Mouse (Mus musculus) cerebellum, adult 2 months (tissue): ENCODE data around the gene Mmel1. TPM values are rescaled to one million over a fixed set of nuclear protein-coding genes. Genes with fewer than 3 reads are reported as not detected.
A peak's percentile ranks its signal among the peaks of the same experiment; 100 is the strongest.

Experiments
- DNase-seq, 2 experiments: peaks; one replicate each; pipeline ENCODE4 v3.0.0; 2021
- H3K27ac ChIP-seq: fragments of 200-500 bp; 2 replicates; pipeline ENCODE4 v1.5.1; 2012; ENCODE audit warnings: low read length, control low read depth, inconsistent platforms; ENCODE audit not compliant: insufficient read depth
- H3K27me3 ChIP-seq: fragments of 200-500 bp; 2 replicates; pipeline ENCODE4 v1.6.1; 2012; ENCODE audit warnings: inconsistent platforms, mild to moderate bottlenecking, low read length, moderate library complexity; ENCODE audit not compliant: control insufficient read depth, insufficient read depth
- H3K4me1 ChIP-seq: fragments of 200-500 bp; 2 replicates; pipeline ENCODE4 v1.6.1; 2011; ENCODE audit warnings: low read length; ENCODE audit not compliant: control insufficient read depth, insufficient read depth
- H3K4me3 ChIP-seq: fragments of 200-500 bp; replicated peaks from 2 replicates; pipeline ENCODE3; 2011; ENCODE audit warnings: mild to moderate bottlenecking, low read depth, low read length, control low read depth; ENCODE audit not compliant: insufficient read depth
- CTCF ChIP-seq: fragments of 200-500 bp; IDR thresholded peaks from 2 replicates; pipeline ENCODE4 v1.5.1; 2011; ENCODE audit warnings: low read depth, mild to moderate bottlenecking, control low read depth, low read length, moderate library complexity, borderline replicate concordance; ENCODE audit not compliant: insufficient read depth
- POLR2A ChIP-seq: fragments of 200-500 bp; IDR thresholded peaks from 2 replicates; pipeline ENCODE4 v1.6.1; 2011; ENCODE audit warnings: low read length, control low read depth, borderline replicate concordance; ENCODE audit not compliant: insufficient read depth
- WGBS: fragments of 180-500 bp; shearing (Covaris S2); methylation state at CpG from one replicate; pipeline ENCODE4 v1.1.7; 2018; 5-methylcytosine and 5-hydroxymethylcytosine counted together
- polyA plus RNA-seq: library from polyadenylated mRNA; depleted of rRNA; stranded (reverse); fragments of >200 nt; gene quantifications from 2 replicates; pipeline ENCODE4 v1.2.3, GENCODE M21; 2012

Gene Mmel1
- polyA plus RNA-seq, 1 experiment: 3.3 TPM

GRCm38 (mm10) chr4:154866391-154866790 is 3.0 kb upstream of the Mmel1 start:
- Histone ChIP-seq H3K27me3 (no peaks in the 10 kb centered on the region), H3K27ac (no peak overlapping the region), H3K4me1 (peaks cover 7% of the 10 kb centered on the region), H3K4me3 (no peak overlapping the region)
- TF ChIP-seq CTCF (no peak), POLR2A (no peak)
- WGBS: 91% methylated on average over 5 of the region's 5 CpGs
- DNase-seq: no peak

- Histone ChIP-seq H3K4me1 (peaks cover 7% of the 10 kb centered on the region), H3K4me3 (no peak overlapping the region), H3K27me3 (0 out of 2 replicates have a peak, but pooled peaks cover 1% of the 10 kb centered on the region), H3K27ac (no peak overlapping the region)
- no peak for DNase-seq
- 73% methylated on average over 6 of the region's 6 CpGs for WGBS
- TF ChIP-seq CTCF: no peak
- no peak for TF ChIP-seq POLR2A
Observed at GRCm38 (mm10) chr4:154867257-154867656, 2.1 kb upstream of the Mmel1 start.

- no peaks in the 10 kb centered on the region; the same call in 1 of the 2 replicates for H3K4me1 ChIP-seq
- H3K27ac ChIP-seq: no peak overlapping the region
- 0 out of 2 replicates have a peak, but pooled peaks cover 1% of the 10 kb centered on the region for H3K27me3 ChIP-seq
- TF ChIP-seq POLR2A (no peak), CTCF (no peak)
- H3K4me3 ChIP-seq: no peak overlapping the region
- WGBS: 86% methylated on average over 4 of the region's 4 CpGs
- DNase-seq: no peak
Observed at GRCm38 (mm10) chr4:154870721-154871120, 1.3 kb downstream of the Mmel1 start.

- H3K27ac ChIP-seq: no peak overlapping the region
- no peaks in the 10 kb centered on the region; the same call in 1 of the 2 replicates for H3K4me1 ChIP-seq
- no peak overlapping the region for H3K4me3 ChIP-seq
- WGBS: 8% methylated on average over 13 of the region's 13 CpGs
- TF ChIP-seq CTCF: no peak
- TF ChIP-seq POLR2A: no peak
- H3K27me3 ChIP-seq: 0 out of 2 replicates have a peak, but pooled peaks cover 1% of the 10 kb centered on the region
- no peak for DNase-seq
Observed at GRCm38 (mm10) chr4:154871757-154872251, 2.4 kb downstream of the Mmel1 start.

GRCm38 (mm10) chr4:154873186-154873585 is 3.8 kb downstream of the Mmel1 start:
- WGBS: 68% methylated on average over 6 of the region's 6 CpGs
- Histone ChIP-seq H3K27ac (no peak overlapping the region), H3K4me3 (no peak overlapping the region), H3K27me3 (0 out of 2 replicates have a peak, but pooled peaks cover 1% of the 10 kb centered on the region), H3K4me1 (no peaks in the 10 kb centered on the region; the same call in none of the 2 replicates)
- TF ChIP-seq CTCF: no peak
- no peak for TF ChIP-seq POLR2A
- DNase-seq: no peak

GRCm38 (mm10) chr4:154877864-154878548 is 8.6 kb downstream of the Mmel1 start:
- no peaks in the 10 kb centered on the region for H3K27me3 ChIP-seq
- TF ChIP-seq POLR2A: peak; percentile 67; the same call in 1 of the 2 replicates
- peak; percentile 97 for TF ChIP-seq CTCF
- peaks cover 5% of the 10 kb centered on the region for H3K4me1 ChIP-seq
- peak; percentile 90 to 94 for DNase-seq
- 9% methylated on average over 18 of the region's 18 CpGs for WGBS
- peak overlapping the region; percentile 49 for H3K27ac ChIP-seq
- peak overlapping the region; percentile 46 for H3K4me3 ChIP-seq

- Histone ChIP-seq H3K4me1 (peaks cover 13% of the 10 kb centered on the region), H3K4me3 (no peak overlapping the region), H3K27ac (no peak overlapping the region), H3K27me3 (no peaks in the 10 kb centered on the region)
- no peak for DNase-seq
- 55% methylated on average over 6 of the region's 6 CpGs for WGBS
- TF ChIP-seq POLR2A (no peak), CTCF (no peak)
Observed at GRCm38 (mm10) chr4:154880730-154881129, 11.3 kb downstream of the Mmel1 start.

- peaks cover 25% of the 10 kb centered on the region for H3K4me1 ChIP-seq
- H3K27me3 ChIP-seq: no peaks in the 10 kb centered on the region
- WGBS: 26% methylated on average over 14 of the region's 14 CpGs
- no peak for DNase-seq
- H3K4me3 ChIP-seq: no peak overlapping the region
- no peak overlapping the region for H3K27ac ChIP-seq
- TF ChIP-seq POLR2A (no peak), CTCF (no peak)
Observed at GRCm38 (mm10) chr4:154882014-154882659, 12.8 kb downstream of the Mmel1 start.
